Mouse (Mus musculus): ENCODE results near the gene Atp8a2.

DNA sequence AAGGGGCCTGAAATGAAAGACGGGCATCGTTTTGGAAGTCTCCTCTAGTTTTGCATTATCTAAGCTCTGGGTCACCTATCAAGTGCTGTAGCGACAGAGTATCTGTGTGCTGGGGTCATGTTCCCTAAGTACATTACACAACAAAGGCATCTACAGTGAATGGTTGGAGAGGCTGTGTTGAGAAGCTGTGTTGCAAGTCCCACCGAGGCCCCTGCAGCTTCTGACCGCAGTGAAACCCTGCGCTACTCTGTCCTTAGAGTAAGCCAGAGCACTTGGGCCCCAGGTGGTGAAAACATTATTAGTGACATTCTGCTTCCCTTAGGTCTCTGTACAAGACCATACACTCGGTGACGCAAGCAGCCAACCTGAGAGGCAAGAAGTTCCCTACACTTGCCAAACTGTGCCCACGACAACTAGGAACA is 20.5 kb downstream of the Atp8a2 start:
- TF ChIP-seq GATA1 (IDR thresholded peaks at IDR 0.05; ENCODE audit: low read length), result no peak
- TF ChIP-seq TAL1 (IDR thresholded peaks at IDR 0.05; ENCODE audit: low read length), result no peak
